Mouse (Mus musculus) heart, embryonic 15.5 days (tissue): Measurements from ENCODE around the gene Tent4a. TPM values are rescaled to one million over a fixed set of nuclear protein-coding genes. Genes with fewer than 3 reads are reported as not detected.

ENCODE experiments used
- ATAC-seq: fragments of 200-750 bp; cut with Nextera tagmentation; replicated peaks from 2 replicates; pipeline ENCODE4 v1.8.0; 2017; ENCODE audit warnings: low read depth, moderate TSS enrichment; ENCODE audit not compliant: insufficient number of reproducible peaks, insufficient read depth, low FRiP score
- H3K27ac ChIP-seq: fragments of 300-500 bp; sonication (generic); 2 replicates; pipeline ENCODE4 v1.5.1; 2015; ENCODE audit warnings: mild to moderate bottlenecking, inconsistent platforms
- H3K27me3 ChIP-seq: fragments of 300-500 bp; sonication (generic); 2 replicates; pipeline ENCODE4 v1.6.1; 2015; ENCODE audit warnings: inconsistent platforms
- H3K36me3 ChIP-seq: fragments of 300-500 bp; sonication (generic); 2 replicates; pipeline ENCODE4 v1.6.1; 2015; ENCODE audit warnings: mild to moderate bottlenecking, inconsistent platforms
- H3K4me1 ChIP-seq: fragments of 300-500 bp; sonication (generic); replicated peaks from 2 replicates; pipeline ENCODE4 v1.6.1; 2015; ENCODE audit warnings: inconsistent platforms
- H3K4me2 ChIP-seq: fragments of 300-500 bp; sonication (generic); 2 replicates; pipeline ENCODE4 v1.6.1; 2015; ENCODE audit warnings: inconsistent platforms, mild to moderate bottlenecking, moderate library complexity
- H3K4me3 ChIP-seq: fragments of 300-500 bp; sonication (generic); 2 replicates; pipeline ENCODE4 v1.5.1; 2015; ENCODE audit warnings: mild to moderate bottlenecking, inconsistent platforms
- H3K9ac ChIP-seq: fragments of 300-500 bp; sonication (generic); 2 replicates; pipeline ENCODE4 v1.6.1; 2015; ENCODE audit warnings: mild to moderate bottlenecking, inconsistent platforms
- H3K9me3 ChIP-seq: fragments of 300-500 bp; sonication (generic); replicated peaks from 2 replicates; pipeline ENCODE4 v1.6.1; 2016; ENCODE audit warnings: inconsistent platforms
- WGBS: fragments of 180-500 bp; shearing (Covaris S2); methylation state at CpG from one replicate; pipeline ENCODE4 v1.1.7; 2015; ENCODE audit warnings: mixed read lengths; 5-methylcytosine and 5-hydroxymethylcytosine counted together
- polyA plus RNA-seq: library from polyadenylated mRNA; unstranded; fragments of >200 nt; fragmentation: Nextera tagmentation; extraction: Ambion mirVana; gene quantifications from 2 replicates; pipeline ENCODE4 v1.2.1, GENCODE M21; 2015

The Tent4a gene
- polyA plus RNA-seq, 1 experiment from 2014 or later = 3.1 TPM

DNA sequence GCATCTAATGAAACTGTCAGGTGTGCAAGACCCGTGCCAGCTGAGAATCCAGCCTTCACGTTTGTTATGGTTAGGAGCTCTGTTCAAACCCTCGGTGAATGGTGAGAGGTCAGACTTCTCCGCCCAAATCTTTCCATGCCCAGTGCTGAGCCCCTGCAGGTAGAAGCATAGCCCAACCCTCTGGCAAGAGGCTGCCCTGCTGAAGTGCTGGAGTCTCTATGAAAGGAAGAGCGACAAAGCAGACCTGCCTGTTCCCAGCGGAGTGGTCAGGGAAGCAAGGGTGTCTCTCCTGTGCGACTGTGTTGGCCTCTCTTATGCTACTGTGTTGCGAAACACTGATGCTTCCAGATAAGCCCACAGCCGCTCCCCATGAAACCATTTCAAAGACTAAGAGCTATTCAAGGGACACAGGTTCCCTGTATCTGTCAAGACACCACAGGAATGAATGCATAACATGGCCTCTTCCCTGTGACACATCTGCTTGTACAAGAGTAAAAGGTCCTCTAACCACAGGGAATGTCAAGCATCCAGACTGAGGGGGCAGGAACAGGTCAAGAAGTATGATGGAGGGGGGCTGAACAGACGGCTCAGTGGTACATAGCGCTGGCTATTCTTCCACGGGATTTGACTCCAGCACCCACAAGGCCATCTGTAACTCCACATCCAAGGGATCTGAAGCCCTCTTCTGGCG is 45.7 kb downstream of the Tent4a start:
- Histone ChIP-seq H3K4me3 (no peak overlapping the region), H3K9ac (no peak overlapping the region), H3K4me1 (peaks cover 17% of the 10 kb centered on the region), H3K9me3 (no peaks in the 10 kb centered on the region), H3K27me3 (peaks cover 32% of the 10 kb centered on the region), H3K36me3 (no peaks in the 10 kb centered on the region), H3K4me2 (no peak overlapping the region), H3K27ac (no peak overlapping the region)
- WGBS = 32% methylated on average over 13 of the region's 13 CpGs
- ATAC-seq = no peak

GRCm38 (mm10) chr13:69487611-69488275 is 46.7 kb downstream of the Tent4a start:
- Histone ChIP-seq H3K4me1 (peaks cover 19% of the 10 kb centered on the region), H3K27ac (no peak overlapping the region), H3K36me3 (no peaks in the 10 kb centered on the region), H3K9me3 (no peaks in the 10 kb centered on the region), H3K27me3 (peaks cover 41% of the 10 kb centered on the region), H3K9ac (peak overlapping the region; percentile 9; the same call in 1 of the 2 replicates), H3K4me2 (peak overlapping the region; percentile 63), H3K4me3 (peak overlapping the region; percentile 38)
- no peak for ATAC-seq
- 1% methylated on average over 26 of the region's 26 CpGs for WGBS

DNA sequence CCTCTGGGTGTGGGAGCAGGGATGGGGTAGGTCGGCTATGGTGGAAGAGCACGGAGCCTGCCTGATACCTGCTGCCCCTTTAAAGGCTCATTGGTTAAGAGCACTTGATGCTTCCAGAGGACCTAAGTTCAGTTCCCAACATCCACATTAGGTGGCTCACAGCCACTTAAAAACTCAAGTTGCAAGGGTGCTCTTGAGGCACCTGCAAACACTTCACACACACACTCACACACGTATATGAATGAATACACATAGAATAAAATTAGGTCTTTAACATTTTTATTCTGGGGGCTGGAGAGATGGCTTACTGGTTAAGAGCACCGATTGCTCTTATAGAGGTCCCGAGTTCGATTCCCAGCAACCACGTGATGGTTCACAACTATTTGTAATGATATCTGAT is 47.3 kb downstream of the Tent4a start:
- Histone ChIP-seq H3K9ac (no peak overlapping the region), H3K4me3 (no peak overlapping the region), H3K4me2 (no peak overlapping the region; the same call in 1 of the 2 replicates), H3K36me3 (no peaks in the 10 kb centered on the region), H3K4me1 (peaks cover 22% of the 10 kb centered on the region), H3K27me3 (peaks cover 43% of the 10 kb centered on the region), H3K9me3 (no peaks in the 10 kb centered on the region), H3K27ac (no peak overlapping the region)
- no peak for ATAC-seq
- WGBS = 78% methylated on average over 7 of the region's 7 CpGs

GRCm38 (mm10) chr13:69485833-69486232 is 48.6 kb downstream of the Tent4a start:
- H3K4me1 ChIP-seq = peaks cover 35% of the 10 kb centered on the region
- H3K4me2 ChIP-seq = no peak overlapping the region
- H3K36me3 ChIP-seq = no peaks in the 10 kb centered on the region
- WGBS = 58% methylated on average over 7 of the region's 7 CpGs
- no peak for ATAC-seq
- no peak overlapping the region for H3K27ac ChIP-seq
- no peak overlapping the region for H3K9ac ChIP-seq
- no peaks in the 10 kb centered on the region for H3K9me3 ChIP-seq
- H3K27me3 ChIP-seq = peaks cover 43% of the 10 kb centered on the region
- no peak overlapping the region for H3K4me3 ChIP-seq

DNA sequence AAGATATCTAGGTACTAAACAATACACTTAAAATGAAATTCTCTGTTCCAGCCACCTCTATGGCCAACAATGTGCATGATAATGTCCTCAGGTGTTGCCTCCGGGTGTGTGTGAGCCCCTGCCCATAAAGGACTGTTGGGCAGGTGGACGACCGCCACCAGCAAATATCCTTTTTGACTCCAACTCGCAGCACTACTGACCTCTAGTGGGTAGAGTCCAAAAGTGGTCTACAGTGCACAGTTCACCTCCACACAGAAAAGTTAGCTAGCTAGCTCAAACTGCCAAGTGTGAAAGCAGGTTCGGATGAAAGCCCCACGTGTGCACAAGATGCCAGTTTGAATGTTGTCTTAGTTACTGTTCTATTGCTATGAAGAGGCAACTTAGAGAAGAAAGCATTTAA is 49.1 kb downstream of the Tent4a start:
- no peak for ATAC-seq
- Histone ChIP-seq H3K9ac (no peak overlapping the region), H3K4me2 (no peak overlapping the region), H3K27ac (no peak overlapping the region), H3K4me1 (peaks cover 38% of the 10 kb centered on the region), H3K9me3 (no peaks in the 10 kb centered on the region), H3K36me3 (no peaks in the 10 kb centered on the region), H3K4me3 (no peak overlapping the region), H3K27me3 (peaks cover 43% of the 10 kb centered on the region)
- 13% methylated on average over 6 of the region's 6 CpGs for WGBS

GRCm38 (mm10) chr13:69482751-69483150 is 51.7 kb downstream of the Tent4a start:
- Histone ChIP-seq H3K9ac (no peak overlapping the region), H3K27ac (no peak overlapping the region; the same call in 1 of the 2 replicates), H3K4me3 (peak overlapping the region; percentile 42)

GRCm38 (mm10) chr13:69481634-69482505 is 52.5 kb downstream of the Tent4a start:
- Histone ChIP-seq H3K9ac (0 out of 2 replicates have a peak overlapping the region, but pooled peaks have one; percentile 32), H3K4me2 (peak overlapping the region; percentile 68), H3K4me1 (peaks cover 23% of the 10 kb centered on the region), H3K27me3 (peaks cover 25% of the 10 kb centered on the region), H3K9me3 (no peaks in the 10 kb centered on the region), H3K27ac (peak overlapping the region; percentile 80), H3K36me3 (no peaks in the 10 kb centered on the region), H3K4me3 (peak overlapping the region; percentile 42)
- WGBS = 4% methylated on average over 30 of the region's 30 CpGs
- peak; percentile 36; the same call in 1 of the 2 replicates for ATAC-seq

More at GRCm38 (mm10) chr13:69482751-69483150, 51.7 kb downstream of the Tent4a start:
- Histone ChIP-seq H3K9me3 (no peaks in the 10 kb centered on the region), H3K27me3 (peaks cover 34% of the 10 kb centered on the region), H3K36me3 (no peaks in the 10 kb centered on the region), H3K4me1 (peaks cover 27% of the 10 kb centered on the region), H3K4me2 (peak overlapping the region; percentile 68)
- no peak for ATAC-seq
- WGBS = 32% methylated on average over 8 of the region's 8 CpGs

DNA sequence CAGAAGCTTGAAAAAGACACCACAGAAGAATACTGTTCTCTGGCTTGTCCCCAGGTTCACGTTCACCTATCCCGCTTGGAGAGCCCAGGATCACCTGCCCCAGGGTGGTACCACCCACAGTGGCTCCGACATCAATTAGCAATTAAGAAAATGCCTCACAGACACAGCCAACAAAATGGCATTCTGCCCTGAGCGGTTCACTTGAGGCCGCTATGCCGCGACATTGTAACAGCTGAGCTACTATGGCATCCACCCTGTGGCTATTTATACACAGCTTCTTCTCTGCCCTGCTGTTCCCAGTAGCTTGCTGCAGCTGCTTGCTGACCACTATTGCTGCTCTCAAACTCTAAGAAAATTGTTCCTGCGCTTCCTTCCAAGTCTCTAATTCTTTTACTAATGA is 53.4 kb downstream of the Tent4a start:
- Histone ChIP-seq H3K9me3 (no peaks in the 10 kb centered on the region), H3K27ac (peak overlapping the region; percentile 80), H3K9ac (no peak overlapping the region), H3K27me3 (peaks cover 20% of the 10 kb centered on the region), H3K4me3 (peak overlapping the region; percentile 5; the same call in 1 of the 2 replicates), H3K4me2 (peak overlapping the region; percentile 68), H3K36me3 (no peaks in the 10 kb centered on the region), H3K4me1 (peaks cover 23% of the 10 kb centered on the region)
- WGBS = 9% methylated on average over 8 of the region's 8 CpGs
- ATAC-seq = no peak

- H3K36me3 ChIP-seq = no peaks in the 10 kb centered on the region
- H3K27me3 ChIP-seq = peaks cover 20% of the 10 kb centered on the region
- no peak overlapping the region for H3K9ac ChIP-seq
- H3K27ac ChIP-seq = no peak overlapping the region
- H3K4me1 ChIP-seq = peaks cover 21% of the 10 kb centered on the region
- 66% methylated on average over 2 of the region's 2 CpGs for WGBS
- H3K9me3 ChIP-seq = no peaks in the 10 kb centered on the region
- no peak for ATAC-seq
- no peak overlapping the region for H3K4me3 ChIP-seq
- no peak overlapping the region for H3K4me2 ChIP-seq
Observed at GRCm38 (mm10) chr13:69479906-69480305, 54.5 kb downstream of the Tent4a start.

- Histone ChIP-seq H3K4me3 (no peak overlapping the region), H3K4me2 (no peak overlapping the region), H3K36me3 (no peaks in the 10 kb centered on the region), H3K27me3 (peaks cover 11% of the 10 kb centered on the region), H3K27ac (no peak overlapping the region), H3K9me3 (no peaks in the 10 kb centered on the region), H3K4me1 (peaks cover 21% of the 10 kb centered on the region), H3K9ac (no peak overlapping the region)
- WGBS = 86% methylated on average over 6 of the region's 6 CpGs
- no peak for ATAC-seq
Observed at GRCm38 (mm10) chr13:69478703-69479102, 55.7 kb downstream of the Tent4a start.
